Mouse (Mus musculus): Measurements from ENCODE around the gene E130218I03Rik. TPM values are rescaled to one million over a fixed set of nuclear protein-coding genes. Genes with fewer than 3 reads are reported as not detected.
"Not testable (repeated sequence)": the region's sequence is repeated elsewhere in the genome, so short reads cannot be mapped to it uniquely, and the experiment has no call there.

E130218I03Rik gene
- polyA plus RNA-seq, 1 experiment = 0.26 TPM

GRCm38 (mm10) chr4:134258354-134258753 is 14.9 kb downstream of the E130218I03Rik start:
- H3K27ac ChIP-seq (ENCODE audit: control insufficient read depth, insufficient read depth, low read depth, low read length) = no peak overlapping the region
- H3K27me3 ChIP-seq (ENCODE audit: control insufficient read depth, insufficient read depth, low read length) = no peaks in the 10 kb centered on the region
- H3K4me1 ChIP-seq (ENCODE audit: control insufficient read depth, insufficient read depth, low read length) = no peaks in the 10 kb centered on the region; the same call in 1 of the 2 replicates
- no peak overlapping the region for H3K4me3 ChIP-seq (ENCODE audit: control insufficient read depth, low read depth, low read length)
- TF ChIP-seq CTCF (IDR thresholded peaks at IDR 0.05; ENCODE audit: control insufficient read depth, insufficient read depth, insufficient replicate concordance, low read depth, low read length) (no peak), POLR2A (IDR thresholded peaks at IDR 0.05; ENCODE audit: control insufficient read depth, low read depth, low read length) (no peak)
- H3K36me3 ChIP-seq (ENCODE audit: control insufficient read depth, insufficient read depth, low read length) = no peaks in the 10 kb centered on the region

- H3K4me1 ChIP-seq (ENCODE audit: control insufficient read depth, insufficient read depth, low read length) = no peaks in the 10 kb centered on the region; the same call in 1 of the 2 replicates
- no peak overlapping the region for H3K27ac ChIP-seq (ENCODE audit: control insufficient read depth, insufficient read depth, low read depth, low read length)
- H3K27me3 ChIP-seq (ENCODE audit: control insufficient read depth, insufficient read depth, low read length) = no peaks in the 10 kb centered on the region
- TF ChIP-seq CTCF (IDR thresholded peaks at IDR 0.05; ENCODE audit: control insufficient read depth, insufficient read depth, insufficient replicate concordance, low read depth, low read length) (peak; percentile 83; the same call in 1 of the 2 replicates), POLR2A (IDR thresholded peaks at IDR 0.05; ENCODE audit: control insufficient read depth, low read depth, low read length) (no peak)
- H3K4me3 ChIP-seq (ENCODE audit: control insufficient read depth, low read depth, low read length) = no peak overlapping the region
- no peaks in the 10 kb centered on the region for H3K36me3 ChIP-seq (ENCODE audit: control insufficient read depth, insufficient read depth, low read length)
These were observed 19.7 kb downstream of the E130218I03Rik start for GRCm38 (mm10) chr4:134263191-134263590.

GRCm38 (mm10) chr4:134265860-134266585 is 22.6 kb downstream of the E130218I03Rik start:
- TF ChIP-seq POLR2A (IDR thresholded peaks at IDR 0.05; ENCODE audit: control insufficient read depth, low read depth, low read length) (no peak), CTCF (IDR thresholded peaks at IDR 0.05; ENCODE audit: control insufficient read depth, insufficient read depth, insufficient replicate concordance, low read depth, low read length) (no peak)

GRCm38 (mm10) chr4:134268102-134268655 is 24.7 kb downstream of the E130218I03Rik start:
- H3K4me3 ChIP-seq (ENCODE audit: control insufficient read depth, low read depth, low read length) = peak overlapping the region; percentile 73
- no peaks in the 10 kb centered on the region for H3K36me3 ChIP-seq (ENCODE audit: control insufficient read depth, insufficient read depth, low read length)
- H3K27me3 ChIP-seq (ENCODE audit: control insufficient read depth, insufficient read depth, low read length) = no peaks in the 10 kb centered on the region
- H3K27ac ChIP-seq (ENCODE audit: control insufficient read depth, insufficient read depth, low read depth, low read length) = peak overlapping the region; percentile 65; the same call in 1 of the 2 replicates
- peaks cover 5% of the 10 kb centered on the region for H3K4me1 ChIP-seq (ENCODE audit: control insufficient read depth, insufficient read depth, low read length)
- TF ChIP-seq POLR2A (IDR thresholded peaks at IDR 0.05; ENCODE audit: control insufficient read depth, low read depth, low read length) (peak; percentile 81), CTCF (IDR thresholded peaks at IDR 0.05; ENCODE audit: control insufficient read depth, insufficient read depth, insufficient replicate concordance, low read depth, low read length) (no peak)

More at GRCm38 (mm10) chr4:134265860-134266585, 22.6 kb downstream of the E130218I03Rik start:
- no peak overlapping the region for H3K4me3 ChIP-seq (ENCODE audit: control insufficient read depth, low read depth, low read length)
- peaks cover 5% of the 10 kb centered on the region for H3K4me1 ChIP-seq (ENCODE audit: control insufficient read depth, insufficient read depth, low read length)
- no peak overlapping the region for H3K27ac ChIP-seq (ENCODE audit: control insufficient read depth, insufficient read depth, low read depth, low read length)
- no peaks in the 10 kb centered on the region for H3K27me3 ChIP-seq (ENCODE audit: control insufficient read depth, insufficient read depth, low read length)
- no peaks in the 10 kb centered on the region for H3K36me3 ChIP-seq (ENCODE audit: control insufficient read depth, insufficient read depth, low read length)

- not testable (repeated sequence) for H3K27me3 ChIP-seq (ENCODE audit: control insufficient read depth, insufficient read depth, low read length); H3K36me3 ChIP-seq (ENCODE audit: control insufficient read depth, insufficient read depth, low read length); H3K4me3 ChIP-seq (ENCODE audit: control insufficient read depth, low read depth, low read length); H3K4me1 ChIP-seq (ENCODE audit: control insufficient read depth, insufficient read depth, low read length); H3K27ac ChIP-seq (ENCODE audit: control insufficient read depth, insufficient read depth, low read depth, low read length)
These were observed 26.2 kb downstream of the E130218I03Rik start for GRCm38 (mm10) chr4:134269622-134270021.

GRCm38 (mm10) chr4:134271979-134272378 is 28.5 kb downstream of the E130218I03Rik start:
- no peak for TF ChIP-seq CTCF (IDR thresholded peaks at IDR 0.05; ENCODE audit: control insufficient read depth, insufficient read depth, insufficient replicate concordance, low read depth, low read length)
- no peak for TF ChIP-seq POLR2A (IDR thresholded peaks at IDR 0.05; ENCODE audit: control insufficient read depth, low read depth, low read length)
- Histone ChIP-seq H3K27ac (ENCODE audit: control insufficient read depth, insufficient read depth, low read depth, low read length) (no peak overlapping the region), H3K36me3 (ENCODE audit: control insufficient read depth, insufficient read depth, low read length) (no peaks in the 10 kb centered on the region), H3K4me1 (ENCODE audit: control insufficient read depth, insufficient read depth, low read length) (peaks cover 7% of the 10 kb centered on the region), H3K27me3 (ENCODE audit: control insufficient read depth, insufficient read depth, low read length) (no peaks in the 10 kb centered on the region), H3K4me3 (ENCODE audit: control insufficient read depth, low read depth, low read length) (no peak overlapping the region)

GRCm38 (mm10) chr4:134272731-134273416 is 29.4 kb downstream of the E130218I03Rik start:
- Histone ChIP-seq H3K4me3 (ENCODE audit: control insufficient read depth, low read depth, low read length) (no peak overlapping the region; the same call in 1 of the 2 replicates), H3K27me3 (ENCODE audit: control insufficient read depth, insufficient read depth, low read length) (no peaks in the 10 kb centered on the region), H3K4me1 (ENCODE audit: control insufficient read depth, insufficient read depth, low read length) (peaks cover 7% of the 10 kb centered on the region), H3K36me3 (ENCODE audit: control insufficient read depth, insufficient read depth, low read length) (no peaks in the 10 kb centered on the region), H3K27ac (ENCODE audit: control insufficient read depth, insufficient read depth, low read depth, low read length) (no peak overlapping the region)
- TF ChIP-seq CTCF (IDR thresholded peaks at IDR 0.05; ENCODE audit: control insufficient read depth, insufficient read depth, insufficient replicate concordance, low read depth, low read length) (no peak), POLR2A (IDR thresholded peaks at IDR 0.05; ENCODE audit: control insufficient read depth, low read depth, low read length) (no peak)
